Mouse (Mus musculus) small intestine, adult 2 months (tissue): ENCODE measurements around the gene Strap. TPM values are rescaled to one million over a fixed set of nuclear protein-coding genes. Genes with fewer than 3 reads are reported as not detected.
A peak's percentile ranks its signal among the peaks of the same experiment; 100 is the strongest.

Source experiments
- H3K27ac ChIP-seq: fragments of 200-500 bp; 2 replicates; pipeline ENCODE4 v1.5.1; 2012; ENCODE audit warnings: low read depth, low read length, control low read depth, inconsistent platforms; ENCODE audit not compliant: insufficient read depth
- H3K27me3 ChIP-seq: fragments of 200-500 bp; 2 replicates; pipeline ENCODE4 v1.6.1; 2012; ENCODE audit warnings: mild to moderate bottlenecking, moderate library complexity, low read length, inconsistent platforms; ENCODE audit not compliant: control insufficient read depth, insufficient read depth
- H3K36me3 ChIP-seq: fragments of 200-500 bp; 2 replicates; pipeline ENCODE4 v1.6.1; 2012; ENCODE audit warnings: mild to moderate bottlenecking, low read length, control low read depth, inconsistent platforms; ENCODE audit not compliant: control insufficient read depth, insufficient read depth
- H3K4me1 ChIP-seq: fragments of 200-500 bp; 2 replicates; pipeline ENCODE4 v1.6.1; 2012; ENCODE audit warnings: low read length, inconsistent platforms, mixed read lengths; ENCODE audit not compliant: control insufficient read depth, insufficient read depth, insufficient read length
- H3K4me3 ChIP-seq: fragments of 200-500 bp; 2 replicates; pipeline ENCODE4 v1.5.1; 2012; ENCODE audit warnings: low read depth, mild to moderate bottlenecking, control low read depth, inconsistent platforms, low read length, moderate library complexity
- CTCF ChIP-seq: fragments of 200-500 bp; IDR thresholded peaks from 2 replicates; pipeline ENCODE4 v1.5.1; 2012; ENCODE audit warnings: low read depth, mild to moderate bottlenecking, control low read depth, inconsistent platforms, low read length, moderate library complexity, mixed read lengths; ENCODE audit not compliant: insufficient replicate concordance, insufficient read length; ENCODE audit errors: extremely low read depth
- POLR2A ChIP-seq: fragments of 200-500 bp; IDR thresholded peaks from 2 replicates; pipeline ENCODE4 v1.6.1; 2012; ENCODE audit warnings: low read depth, mild to moderate bottlenecking, control low read depth, inconsistent platforms, low read length, moderate library complexity
- WGBS: fragments of 180-500 bp; shearing (Covaris S2); methylation state at CpG from one replicate; pipeline ENCODE4 v1.1.7; 2018; 5-methylcytosine and 5-hydroxymethylcytosine counted together
- polyA plus RNA-seq: library from polyadenylated mRNA; depleted of rRNA; stranded (reverse); fragments of >200 nt; gene quantifications from 2 replicates; pipeline ENCODE4 v1.2.3, GENCODE M21; 2012; rRNA removed

Strap gene
- 18.0 and 33.9 TPM in 2 replicates for polyA plus RNA-seq

GRCm38 (mm10) chr6:137734846-137735609 lies at the start of gene Strap:
TSS of gene Strap (plus strand) at chr6:137735078.
- Histone ChIP-seq H3K27me3 (no peaks in the 10 kb centered on the region), H3K4me1 (peaks cover 6% of the 10 kb centered on the region; the same call in 1 of the 2 replicates), H3K36me3 (peaks cover 12% of the 10 kb centered on the region), H3K27ac (peak within 1 kb of the TSS; percentile 58), H3K4me3 (peak within 1 kb of the TSS; percentile 92)
- no peak for TF ChIP-seq CTCF
- TF ChIP-seq POLR2A = peak; percentile 50; the same call in 1 of the 2 replicates
- under 1% methylated on average over 80 of the region's 86 CpGs for WGBS

- WGBS = 87% methylated on average over 5 of the region's 5 CpGs
- Histone ChIP-seq H3K27me3 (no peaks in the 10 kb centered on the region), H3K4me1 (no peaks in the 10 kb centered on the region), H3K4me3 (no peak overlapping the region), H3K36me3 (no peaks in the 10 kb centered on the region), H3K27ac (no peak overlapping the region)
- TF ChIP-seq CTCF (no peak), POLR2A (no peak)
Observed at GRCm38 (mm10) chr6:137687667-137688066, 47.2 kb upstream of the Strap start.

GRCm38 (mm10) chr6:137688079-137688478 lies 46.8 kb upstream of the Strap start:
- Histone ChIP-seq H3K27ac (no peak overlapping the region), H3K27me3 (no peaks in the 10 kb centered on the region), H3K4me1 (no peaks in the 10 kb centered on the region), H3K4me3 (no peak overlapping the region), H3K36me3 (no peaks in the 10 kb centered on the region)
- 81% methylated on average over 3 of the region's 3 CpGs for WGBS
- TF ChIP-seq POLR2A = no peak
- no peak for TF ChIP-seq CTCF

GRCm38 (mm10) chr6:137688506-137689105 lies 46.3 kb upstream of the Strap start:
- H3K36me3 ChIP-seq = no peaks in the 10 kb centered on the region
- H3K4me1 ChIP-seq = no peaks in the 10 kb centered on the region
- H3K4me3 ChIP-seq = no peak overlapping the region
- no peaks in the 10 kb centered on the region for H3K27me3 ChIP-seq
- 86% methylated on average over 11 of the region's 11 CpGs for WGBS
- no peak overlapping the region for H3K27ac ChIP-seq
- TF ChIP-seq CTCF (no peak), POLR2A (no peak)

- 68% methylated on average over 2 of the region's 2 CpGs for WGBS
Observed at GRCm38 (mm10) chr6:137690550-137691119, 44.2 kb upstream of the Strap start.

GRCm38 (mm10) chr6:137694310-137694709 lies 40.6 kb upstream of the Strap start:
- TF ChIP-seq CTCF (no peak), POLR2A (no peak)
- no peaks in the 10 kb centered on the region for H3K36me3 ChIP-seq
- WGBS = 11% methylated on average over 2 of the region's 2 CpGs
- no peaks in the 10 kb centered on the region for H3K27me3 ChIP-seq
- H3K4me1 ChIP-seq = peaks cover 3% of the 10 kb centered on the region; the same call in 1 of the 2 replicates
- no peak overlapping the region for H3K4me3 ChIP-seq
- peak overlapping the region; percentile 83 for H3K27ac ChIP-seq

More at GRCm38 (mm10) chr6:137690550-137691119, 44.2 kb upstream of the Strap start:
- Histone ChIP-seq H3K4me3 (no peak overlapping the region), H3K27ac (no peak overlapping the region), H3K27me3 (no peaks in the 10 kb centered on the region), H3K36me3 (no peaks in the 10 kb centered on the region), H3K4me1 (peaks cover 3% of the 10 kb centered on the region; the same call in 1 of the 2 replicates)
- TF ChIP-seq POLR2A (no peak), CTCF (no peak)

GRCm38 (mm10) chr6:137695046-137695445 lies 39.8 kb upstream of the Strap start:
- H3K36me3 ChIP-seq = no peaks in the 10 kb centered on the region
- TF ChIP-seq POLR2A = no peak
- TF ChIP-seq CTCF = no peak
- peaks cover 3% of the 10 kb centered on the region; the same call in 1 of the 2 replicates for H3K4me1 ChIP-seq
- H3K4me3 ChIP-seq = no peak overlapping the region
- no peaks in the 10 kb centered on the region for H3K27me3 ChIP-seq
- no peak overlapping the region for H3K27ac ChIP-seq
- WGBS = 92% methylated on average over 8 of the region's 8 CpGs
